Mouse (Mus musculus) bone marrow, adult 2 months (tissue): ENCODE data around the gene Ifit3b. TPM values are rescaled to one million over a fixed set of nuclear protein-coding genes. Genes with fewer than 3 reads are reported as not detected.
"Not testable (repeated sequence)": the region's sequence is repeated elsewhere in the genome, so short reads cannot be mapped to it uniquely, and the experiment has no call there.

Experiments
- H3K27ac ChIP-seq: fragments of 200-500 bp; 2 replicates; pipeline ENCODE4 v1.5.1; 2012; ENCODE audit warnings: low read depth, mild to moderate bottlenecking, control low read depth, inconsistent platforms, low read length; ENCODE audit not compliant: control insufficient read depth, poor library complexity, insufficient read depth
- H3K4me1 ChIP-seq: fragments of 200-500 bp; 2 replicates; pipeline ENCODE4 v1.6.1; 2011; ENCODE audit warnings: low read length; ENCODE audit not compliant: control insufficient read depth, insufficient read depth
- H3K4me3 ChIP-seq: fragments of 200-500 bp; replicated peaks from 2 replicates; pipeline ENCODE3; 2011; ENCODE audit warnings: mild to moderate bottlenecking, low read depth, low read length, control low read depth; ENCODE audit not compliant: control insufficient read depth
- CTCF ChIP-seq: fragments of 200-500 bp; IDR thresholded peaks from 2 replicates; pipeline ENCODE4 v1.5.1; 2011; ENCODE audit warnings: low read length, control low read depth; ENCODE audit not compliant: control insufficient read depth, insufficient read depth
- POLR2A ChIP-seq: fragments of 200-500 bp; IDR thresholded peaks from 2 replicates; pipeline ENCODE4 v1.6.1; 2011; ENCODE audit warnings: low read depth, mild to moderate bottlenecking, control low read depth, low read length, borderline replicate concordance; ENCODE audit not compliant: control insufficient read depth
- WGBS: fragments of 180-500 bp; shearing (Covaris S2); methylation state at CpG from one replicate; pipeline ENCODE4 v1.1.7; 2018; 5-methylcytosine and 5-hydroxymethylcytosine counted together
- polyA plus RNA-seq: library from polyadenylated mRNA; stranded (reverse); fragments of >200 nt; gene quantifications from 2 replicates; pipeline ENCODE4 v1.2.4, GENCODE M21; 2011; ENCODE audit warnings: low replicate concordance; ENCODE audit not compliant: missing spikeins, insufficient read depth, insufficient read length

Gene Ifit3b
- polyA plus RNA-seq, 1 experiment = 4.4 TPM

GRCm38 (mm10) chr19:34627496-34627895, 19.7 kb downstream of the Ifit3b start:
- Histone ChIP-seq H3K27ac (no peak overlapping the region), H3K4me1 (peaks cover 2% of the 10 kb centered on the region; the same call in 1 of the 2 replicates), H3K4me3 (no peak overlapping the region)
- no peak for TF ChIP-seq CTCF
- no peak for TF ChIP-seq POLR2A
- 80% methylated on average over 2 of the region's 2 CpGs for WGBS

GRCm38 (mm10) chr19:34631487-34631886, 23.7 kb downstream of the Ifit3b start:
- Histone ChIP-seq H3K4me1 (no peaks in the 10 kb centered on the region; the same call in 1 of the 2 replicates), H3K27ac (no peak overlapping the region), H3K4me3 (no peak overlapping the region)
- TF ChIP-seq POLR2A (no peak), CTCF (no peak)

- Histone ChIP-seq H3K4me1 (no peaks in the 10 kb centered on the region; the same call in 1 of the 2 replicates), H3K4me3 (no peak overlapping the region), H3K27ac (no peak overlapping the region; the same call in 1 of the 2 replicates)
- WGBS = 6% methylated on average over 2 of the region's 2 CpGs
- TF ChIP-seq CTCF (no peak), POLR2A (no peak)
Observed at GRCm38 (mm10) chr19:34633484-34633883, 25.7 kb downstream of the Ifit3b start.

GRCm38 (mm10) chr19:34636933-34637557, 29.3 kb downstream of the Ifit3b start:
- no peaks in the 10 kb centered on the region; the same call in 1 of the 2 replicates for H3K4me1 ChIP-seq
- no peak overlapping the region for H3K27ac ChIP-seq
- WGBS = 20% methylated on average over 3 of the region's 3 CpGs
- H3K4me3 ChIP-seq = no peak overlapping the region
- TF ChIP-seq POLR2A (no peak), CTCF (peak; percentile 67)

- Histone ChIP-seq H3K27ac (0 out of 2 replicates have a peak within 1 kb of the TSS, but pooled peaks have one; percentile 4), H3K4me1 (no peaks in the 10 kb centered on the region; the same call in 1 of the 2 replicates), H3K4me3 (peak within 1 kb of the TSS; percentile 67)
- no peak for TF ChIP-seq POLR2A
- no peak for TF ChIP-seq CTCF
- WGBS = 3% methylated on average over 4 of the region's 4 CpGs
Observed at GRCm38 (mm10) chr19:34640623-34641022, 32.9 kb downstream of the Ifit3b start, which contains the start of the genes Ifit1bl2 and Ifit1. Gene Ifit1bl2 (minus strand): TSS chr19:34640743. Gene Ifit1 (plus strand): TSS chr19:34640871.

GRCm38 (mm10) chr19:34642616-34643015, 34.8 kb downstream of the Ifit3b start:
- WGBS = 81% methylated on average over 5 of the region's 5 CpGs
- Histone ChIP-seq H3K4me1 (no peaks in the 10 kb centered on the region; the same call in 1 of the 2 replicates), H3K27ac (no peak overlapping the region), H3K4me3 (no peak overlapping the region)
- TF ChIP-seq CTCF (no peak), POLR2A (no peak)

GRCm38 (mm10) chr19:34647630-34648029, 39.9 kb downstream of the Ifit3b start:
- H3K4me1 ChIP-seq, H3K4me3 ChIP-seq, H3K27ac ChIP-seq: not testable (repeated sequence)
- WGBS = 83% methylated on average over 8 of the region's 8 CpGs

- no peak overlapping the region for H3K4me3 ChIP-seq
- no peak for TF ChIP-seq CTCF
- no peak for TF ChIP-seq POLR2A
- no peak overlapping the region for H3K27ac ChIP-seq
- WGBS = 44% methylated on average over 3 of the region's 3 CpGs
- peaks cover 1% of the 10 kb centered on the region for H3K4me1 ChIP-seq
Observed at GRCm38 (mm10) chr19:34650276-34650675, 42.5 kb downstream of the Ifit3b start.

- H3K4me1 ChIP-seq = peaks cover 1% of the 10 kb centered on the region
- TF ChIP-seq POLR2A (no peak), CTCF (no peak)
- no peak overlapping the region for H3K27ac ChIP-seq
- no peak overlapping the region for H3K4me3 ChIP-seq
- WGBS = 72% methylated on average over 6 of the region's 6 CpGs
Observed at GRCm38 (mm10) chr19:34650997-34651396, 43.2 kb downstream of the Ifit3b start.
